Mouse (Mus musculus): ENCODE measurements around the gene Gm42906.

GRCm38 (mm10) chr5:151236411-151236810 lies 191.6 kb downstream of the Gm42906 start:
- TF ChIP-seq CTCF (IDR thresholded peaks at IDR 0.05; ENCODE audit: control insufficient read depth, insufficient read depth, insufficient read length) (no peak), MAX (IDR thresholded peaks at IDR 0.05) (no peak), USF1 (IDR thresholded peaks at IDR 0.05; ENCODE audit: low read depth) (no peak), MYOG (IDR thresholded peaks at IDR 0.05; ENCODE audit: control insufficient read depth, extremely low read depth, insufficient read length) (no peak), MYOD1 (IDR thresholded peaks at IDR 0.05; ENCODE audit: control insufficient read depth, insufficient read length, low read depth) (no peak), FOSL1 (IDR thresholded peaks at IDR 0.05; ENCODE audit: insufficient read depth, low read length, poor library complexity, severe bottlenecking) (no peak)

All from C2C12 (cell line).